Mouse (Mus musculus) embryonic facial prominence, embryonic 13.5 days (tissue): ENCODE results near the gene Fbxo41. TPM values are rescaled to one million over a fixed set of nuclear protein-coding genes. Genes with fewer than 3 reads are reported as not detected.

ENCODE experiments used
- polyA plus RNA-seq: library from polyadenylated mRNA; unstranded; fragments of >200 nt; fragmentation: Nextera tagmentation; extraction: Ambion mirVana; gene quantifications from 2 replicates; pipeline ENCODE4 v1.2.1, GENCODE M21; 2015

The Fbxo41 gene
- polyA plus RNA-seq, 1 experiment from 2014 or later = 0.42 TPM

Other genes with a start within 250 kb of the Fbxo41 start
- gene Sfxn5, start 169.6 kb downstream of the Fbxo41 start, polyA plus RNA-seq = 7.0 and 8.2 TPM in 2 replicates
- 13.6 and 14.7 TPM in 2 replicates for gene Rab11fip5, start 128.4 kb downstream of the Fbxo41 start, polyA plus RNA-seq
- gene Noto, start 79.1 kb downstream of the Fbxo41 start, polyA plus RNA-seq = not detected in 2 replicates
- 56.2 and 59.1 TPM in 2 replicates for gene Smyd5, start 71.0 kb downstream of the Fbxo41 start, polyA plus RNA-seq
- gene Cct7, start 51.5 kb downstream of the Fbxo41 start, polyA plus RNA-seq = 452 and 471 TPM in 2 replicates
- 31.7 and 34.9 TPM in 2 replicates for gene Pradc1, start 51.0 kb downstream of the Fbxo41 start, polyA plus RNA-seq
- not detected in 2 replicates for gene Egr4, start 10.6 kb upstream of the Fbxo41 start, polyA plus RNA-seq
- 5.7 and 7.6 TPM in 2 replicates for gene Alms1, start 84.5 kb upstream of the Fbxo41 start, polyA plus RNA-seq
- gene Nat8f7, start 210.2 kb upstream of the Fbxo41 start, polyA plus RNA-seq = not detected in 2 replicates